Mouse (Mus musculus) brain, embryonic 14.5 days (tissue): ENCODE results near the gene Slc13a4. TPM values are rescaled to one million over a fixed set of nuclear protein-coding genes. Genes with fewer than 3 reads are reported as not detected.

Experiments used
- DNase-seq: peaks from one replicate; pipeline ENCODE4 v3.0.0-alpha.2; 2011; ENCODE audit warnings: low read depth
- CTCF ChIP-seq: fragments of 200-500 bp; IDR thresholded peaks from 2 replicates; pipeline ENCODE4 v1.5.1; 2012; ENCODE audit warnings: inconsistent platforms, mild to moderate bottlenecking, moderate library complexity, borderline replicate concordance; ENCODE audit not compliant: insufficient read depth, insufficient read length; ENCODE audit errors: extremely low read depth
- POLR2A ChIP-seq: fragments of 200-500 bp; IDR thresholded peaks from 2 replicates; pipeline ENCODE4 v1.6.1; 2012; ENCODE audit warnings: mild to moderate bottlenecking, inconsistent platforms, borderline replicate concordance; ENCODE audit not compliant: poor library complexity, insufficient read depth, insufficient read length, severe bottlenecking; ENCODE audit errors: extremely low read depth
- polyA plus RNA-seq: library from polyadenylated mRNA; depleted of rRNA; stranded (reverse); fragments of >200 nt; gene quantifications from 2 replicates; pipeline ENCODE4 v1.2.3, GENCODE M21; 2012; rRNA removed

Slc13a4 gene
- polyA plus RNA-seq, 1 experiment, result 3.8 TPM

- TF ChIP-seq CTCF, result peak; percentile 82
- TF ChIP-seq POLR2A, result peak; percentile 76; the same call in 1 of the 2 replicates
- DNase-seq, result peak; percentile 93
Measured at GRCm38 (mm10) chr6:35252477-35253346, 55.2 kb downstream of the Slc13a4 start.

GRCm38 (mm10) chr6:35251807-35252476, 56.0 kb downstream of the Slc13a4 start:
- DNase-seq, result no peak
- TF ChIP-seq POLR2A (no peak), CTCF (no peak)

DNA sequence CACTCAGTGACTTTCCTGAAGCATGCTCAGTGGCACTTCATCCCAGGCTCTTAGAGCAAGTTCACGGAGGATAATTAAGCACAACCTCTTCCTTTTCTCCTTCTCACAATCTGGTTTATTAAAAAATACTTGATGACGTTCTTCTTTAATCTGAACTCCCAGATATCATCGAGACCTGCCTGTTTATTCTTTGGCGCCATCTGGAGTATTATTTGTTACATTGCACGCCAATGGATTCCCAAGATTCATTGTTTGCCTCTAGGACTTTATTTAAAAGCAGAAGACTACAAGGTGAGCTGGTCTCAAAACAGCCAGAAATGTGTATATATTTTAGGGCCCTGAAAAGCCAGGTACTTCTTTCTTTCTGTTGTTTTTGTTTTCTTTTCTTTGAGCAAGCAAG, 62.8 kb downstream of the Slc13a4 start:
- peak; percentile 40; the same call in 1 of the 2 replicates for TF ChIP-seq CTCF
- no peak for TF ChIP-seq POLR2A
- DNase-seq, result peak; percentile 58

DNA sequence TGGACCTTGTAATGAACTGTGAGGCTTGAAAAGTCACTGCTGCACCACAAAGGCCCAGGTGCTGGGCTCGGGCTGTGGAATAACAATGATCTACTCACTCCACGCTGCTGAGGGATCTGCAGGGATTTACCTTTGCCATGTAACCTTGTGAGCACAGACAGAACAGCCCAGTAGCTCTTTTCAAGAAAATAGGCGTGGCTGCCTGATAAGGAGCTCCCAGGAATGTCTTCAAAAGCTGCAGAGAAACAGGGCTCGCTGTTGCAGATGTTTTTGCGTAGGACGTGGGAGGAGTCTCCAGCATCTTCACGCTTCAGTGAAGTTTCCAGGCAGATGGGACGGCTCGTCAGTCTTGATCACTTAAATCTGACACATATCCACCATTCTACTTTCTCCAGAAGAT, 63.9 kb downstream of the Slc13a4 start:
- DNase-seq, result no peak
- TF ChIP-seq POLR2A (no peak), CTCF (no peak)

- TF ChIP-seq CTCF (peak; percentile 15; the same call in 1 of the 2 replicates), POLR2A (no peak)
- DNase-seq, result no peak
Measured at GRCm38 (mm10) chr6:35243252-35243651, 64.7 kb downstream of the Slc13a4 start.

- no peak for TF ChIP-seq CTCF
- DNase-seq, result no peak
Measured at GRCm38 (mm10) chr6:35236108-35236785, 71.7 kb downstream of the Slc13a4 start.

DNA sequence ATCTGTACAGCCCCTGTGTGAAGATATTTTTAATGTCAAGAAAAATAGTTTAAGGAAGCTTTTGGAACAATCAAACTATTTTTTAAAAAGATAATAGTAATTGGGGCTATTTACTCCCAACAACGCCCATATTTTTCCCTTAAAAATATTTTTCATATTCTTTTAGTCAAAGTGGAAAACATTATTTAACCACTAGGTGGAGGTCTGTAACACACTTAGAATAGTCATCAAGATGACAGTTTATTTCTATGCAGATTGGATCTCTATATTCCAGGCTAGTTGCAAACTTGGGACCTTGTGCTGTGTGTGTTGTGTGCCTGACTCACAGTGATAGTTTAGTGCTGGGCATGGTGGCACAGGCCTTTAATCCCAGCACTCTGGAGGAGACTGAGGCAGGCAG, 78.5 kb downstream of the Slc13a4 start:
- DNase-seq, result no peak
- no peak for TF ChIP-seq POLR2A
- TF ChIP-seq CTCF, result no peak

- TF ChIP-seq POLR2A (no peak), CTCF (no peak)
- peak; percentile 9 for DNase-seq
Measured at GRCm38 (mm10) chr6:35225696-35226095, 82.2 kb downstream of the Slc13a4 start.

Other genes with a start within 250 kb of the Slc13a4 start
- 23.8 and 26.3 TPM in 2 replicates for gene Cnot4, start 174.4 kb downstream of the Slc13a4 start, polyA plus RNA-seq
- 52.4 and 64.4 TPM in 2 replicates for gene Nup205, start 130.7 kb downstream of the Slc13a4 start, polyA plus RNA-seq
- gene Fam180a, start 18.0 kb upstream of the Slc13a4 start, polyA plus RNA-seq, result 0.11 and 0.16 TPM in 2 replicates
- 75.0 and 101 TPM in 2 replicates for gene Mtpn, start 231.8 kb upstream of the Slc13a4 start, polyA plus RNA-seq